In the genomic region with DNA sequence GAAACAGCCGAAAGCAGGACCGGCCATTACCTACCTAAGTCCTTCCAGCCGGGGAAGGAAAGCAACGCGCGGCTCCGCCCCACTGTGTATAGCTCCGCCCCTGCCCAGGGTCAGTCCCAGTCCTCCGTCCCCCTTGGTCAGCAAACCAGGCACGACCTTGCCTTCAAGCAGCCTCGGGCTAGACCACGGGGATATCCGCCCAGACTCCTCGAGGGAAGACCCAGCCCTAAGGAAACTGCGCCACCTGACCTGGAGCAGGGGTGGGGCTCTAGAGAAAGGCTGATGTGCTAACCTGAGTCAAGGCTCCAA, we compare ENCODE assay signal across 9 mouse cellular contexts. TPM values are rescaled to one million over a fixed set of nuclear protein-coding genes. Genes with fewer than 3 reads are reported as not detected.
DNase-seq lines count a peak whose midpoint lies in the region; ATAC-seq and TF ChIP-seq lines count a peak whose summit lies in the region.
"Had no signal": no experiment of that assay in that cellular context is flagged by ENCODE, and none has a peak within 500 bp of the region (broad histone marks: within the 10 kb centered on the region; RNA-seq: fewer than 3 reads in every experiment).

No protein-coding gene starts in this region.

- H3K4me1 ChIP-seq in cortical plate, adult 2 months (ENCODE audit: control insufficient read depth, insufficient read depth, low read length): peaks cover 11% of the 10 kb centered on the region
- H3K4me1 ChIP-seq in kidney, adult 2 months (ENCODE audit: control insufficient read depth, insufficient read depth, low read length): peaks cover 73% of the 10 kb centered on the region
- H3K4me1 ChIP-seq in lung, embryonic 14.5 days (ENCODE audit: insufficient read depth): peaks cover 60% of the 10 kb centered on the region
- peaks cover 80% of the 10 kb centered on the region for H3K4me1 ChIP-seq in olfactory bulb, adult 2 months (ENCODE audit: control insufficient read depth, insufficient read depth, low read length)

- peak overlapping the region; percentile 70 for H3K9ac ChIP-seq in lung, embryonic 14.5 days

- DNase-seq in right cerebral cortex, postnatal 14 days: peak; percentile 49
- DNase-seq in right cerebral cortex, postnatal 4 days: no peak
- peak; percentile 54 to 64 for DNase-seq in heart, adult 9 months (ENCODE audit: low spot score in 2 of 2)
- peak; percentile 93 for DNase-seq in kidney, adult 2 months
- DNase-seq in lung, embryonic 14.5 days: peak; percentile 76
- DNase-seq in frontal cortex, adult 2 months (ENCODE audit: extremely low spot score in 1 of 2, low spot score in 1 of 2): no peak

- no peak for TF ChIP-seq CTCF in cortical plate, adult 2 months (IDR thresholded peaks at IDR 0.05; ENCODE audit: extremely low read depth, insufficient read depth, low read length)
- TF ChIP-seq CTCF in kidney, adult 2 months (conservative IDR thresholded peaks at IDR 0.05; ENCODE audit: insufficient read depth, insufficient read length, low read depth, low read length): no peak
- TF ChIP-seq CTCF in lung, embryonic 14.5 days (IDR thresholded peaks at IDR 0.05; ENCODE audit: low read depth): no peak
- TF ChIP-seq CTCF in olfactory bulb, adult 2 months (IDR thresholded peaks at IDR 0.05; ENCODE audit: insufficient read depth, low read depth, low read length): no peak

- no peaks in the 10 kb centered on the region for H3K36me3 ChIP-seq in kidney, adult 2 months (ENCODE audit: control insufficient read depth, insufficient read depth, low read length)
- H3K36me3 ChIP-seq in lung, embryonic 14.5 days (ENCODE audit: insufficient read depth): peaks cover 5% of the 10 kb centered on the region

- 0 out of 2 replicates have a peak, but pooled peaks have one; percentile 15 for TF ChIP-seq POLR2A in cortical plate, adult 2 months (IDR thresholded peaks at IDR 0.05; ENCODE audit: extremely low read depth, insufficient read depth, low read length)
- TF ChIP-seq POLR2A in kidney, adult 2 months (IDR thresholded peaks at IDR 0.05; ENCODE audit: low read depth, low read length): no peak
- no peak for TF ChIP-seq POLR2A in olfactory bulb, adult 2 months (IDR thresholded peaks at IDR 0.05; ENCODE audit: insufficient read depth, low read depth, low read length)

- peak; percentile 44; the same call in 1 of the 2 replicates for ATAC-seq in lung, embryonic 14.5 days (ENCODE audit: insufficient read depth)

- no peak overlapping the region for H3K27ac ChIP-seq in cortical plate, adult 2 months (ENCODE audit: insufficient read depth, low read length)
- H3K27ac ChIP-seq in kidney, adult 2 months (ENCODE audit: insufficient read depth, low read depth, low read length): peak overlapping the region; percentile 88
- no peak overlapping the region for H3K27ac ChIP-seq in lung, embryonic 14.5 days (ENCODE audit: low read depth)
- peak overlapping the region; percentile 84; the same call in 1 of the 2 replicates for H3K27ac ChIP-seq in olfactory bulb, adult 2 months (ENCODE audit: insufficient read depth, low read depth, low read length)

- no peaks in the 10 kb centered on the region for H3K27me3 ChIP-seq in kidney, adult 2 months (replicated peaks; ENCODE audit: control insufficient read depth, insufficient read depth, low read length)
- H3K27me3 ChIP-seq in lung, embryonic 14.5 days (ENCODE audit: insufficient read depth, low read length): no peaks in the 10 kb centered on the region

- H3K4me3 ChIP-seq in cortical plate, adult 2 months (ENCODE audit: insufficient read depth, low read length): peak overlapping the region; percentile 33
- H3K4me3 ChIP-seq in kidney, adult 2 months (ENCODE audit: insufficient read depth, low read depth, low read length): peak overlapping the region; percentile 61
- H3K4me3 ChIP-seq in lung, embryonic 14.5 days (ENCODE audit: low read depth, low read length): peak overlapping the region; percentile 56
- H3K4me3 ChIP-seq in olfactory bulb, adult 2 months (ENCODE audit: insufficient read depth, low read depth, low read length): peak overlapping the region; percentile 70
- H3K4me3 ChIP-seq: myocyte had no signal

- H3K9me3 ChIP-seq in lung, embryonic 14.5 days (ENCODE audit: low read depth, low read length): no peaks in the 10 kb centered on the region

- WGBS in kidney, adult 2 months: 4% methylated on average over 15 of the region's 15 CpGs
- 1% methylated on average over 15 of the region's 15 CpGs for WGBS in lung, embryonic 14.5 days
- WGBS in olfactory bulb, adult 2 months: 9% methylated on average over 15 of the region's 15 CpGs

- H3K4me2 ChIP-seq in lung, embryonic 14.5 days: peak overlapping the region; percentile 100

RNA-seq across cellular contexts. Expression of a gene that starts 6.7 kb away (rescaled TPM):
- 51.0 and 52.9 TPM in 2 replicates for polyA plus RNA-seq in cortical plate, adult 2 months (2012; rRNA removed)
- 288 and 297 TPM in 2 replicates for polyA plus RNA-seq in kidney, adult 2 months (2012; rRNA removed)
- 149 and 156 TPM in 2 replicates for polyA plus RNA-seq in lung, embryonic 14.5 days (2014; fragmentation: Nextera tagmentation; extraction: Ambion mirVana)
- 46.6 TPM in 1 of 2 replicates, not detected in the other for polyA plus RNA-seq in olfactory bulb, adult 2 months (2012; ENCODE audit: insufficient read depth, insufficient read length, low replicate concordance, missing spikeins)
- polyA plus RNA-seq in frontal cortex, adult 2 months (2012; rRNA removed): 65.8 and 72.5 TPM in 2 replicates

RNA-seq across cellular contexts. Expression of a gene that starts 22.4 kb away (rescaled TPM):
- polyA plus RNA-seq in cortical plate, adult 2 months (2012; rRNA removed): 137 and 148 TPM in 2 replicates
- polyA plus RNA-seq in kidney, adult 2 months (2012; rRNA removed): 11.2 and 15.0 TPM in 2 replicates
- 9.2 and 11.0 TPM in 2 replicates for polyA plus RNA-seq in lung, embryonic 14.5 days (2014; fragmentation: Nextera tagmentation; extraction: Ambion mirVana)
- not detected in 2 replicates for polyA plus RNA-seq in olfactory bulb, adult 2 months (2012; ENCODE audit: insufficient read depth, insufficient read length, low replicate concordance, missing spikeins)
- polyA plus RNA-seq in frontal cortex, adult 2 months (2012; rRNA removed): 143 and 146 TPM in 2 replicates

RNA-seq across cellular contexts. Expression of a gene that starts 24.4 kb away (rescaled TPM):
- polyA plus RNA-seq in cortical plate, adult 2 months (2012; rRNA removed): 91.5 and 93.7 TPM in 2 replicates
- polyA plus RNA-seq in kidney, adult 2 months (2012; rRNA removed): 6.0 and 7.9 TPM in 2 replicates
- 11.3 and 13.3 TPM in 2 replicates for polyA plus RNA-seq in lung, embryonic 14.5 days (2014; fragmentation: Nextera tagmentation; extraction: Ambion mirVana)
- polyA plus RNA-seq in olfactory bulb, adult 2 months (2012; ENCODE audit: insufficient read depth, insufficient read length, low replicate concordance, missing spikeins): not detected in 2 replicates
- 53.3 and 61.1 TPM in 2 replicates for polyA plus RNA-seq in frontal cortex, adult 2 months (2012; rRNA removed)

RNA-seq across cellular contexts. Expression of a gene that starts 33.4 kb away (rescaled TPM):
- 21.0 and 22.3 TPM in 2 replicates for polyA plus RNA-seq in cortical plate, adult 2 months (2012; rRNA removed)
- 12.7 and 13.9 TPM in 2 replicates for polyA plus RNA-seq in kidney, adult 2 months (2012; rRNA removed)
- 11.4 and 11.9 TPM in 2 replicates for polyA plus RNA-seq in lung, embryonic 14.5 days (2014; fragmentation: Nextera tagmentation; extraction: Ambion mirVana)
- not detected in 2 replicates for polyA plus RNA-seq in olfactory bulb, adult 2 months (2012; ENCODE audit: insufficient read depth, insufficient read length, low replicate concordance, missing spikeins)
- polyA plus RNA-seq in frontal cortex, adult 2 months (2012; rRNA removed): 20.2 and 22.9 TPM in 2 replicates

RNA-seq across cellular contexts. Expression of a gene that starts 37.5 kb away (rescaled TPM):
- polyA plus RNA-seq in cortical plate, adult 2 months (2012; rRNA removed): 119 and 135 TPM in 2 replicates
- 85.0 and 148 TPM in 2 replicates for polyA plus RNA-seq in kidney, adult 2 months (2012; rRNA removed)
- polyA plus RNA-seq in lung, embryonic 14.5 days (2014; fragmentation: Nextera tagmentation; extraction: Ambion mirVana): 25.6 and 27.8 TPM in 2 replicates
- not detected in 2 replicates for polyA plus RNA-seq in olfactory bulb, adult 2 months (2012; ENCODE audit: insufficient read depth, insufficient read length, low replicate concordance, missing spikeins)
- polyA plus RNA-seq in frontal cortex, adult 2 months (2012; rRNA removed): 125 and 147 TPM in 2 replicates

Comparison
In these comparisons a context has a peak if more than half of its experiments do, and no peak if none do; other contexts are left out.
1. DNase-seq: peak in right cerebral cortex, postnatal 14 days (single experiment), heart, adult 9 months (2 of 2), kidney, adult 2 months (single experiment) and lung, embryonic 14.5 days (single experiment); none in right cerebral cortex, postnatal 4 days (single experiment) and frontal cortex, adult 2 months (0 of 2).
2. H3K27ac ChIP-seq: peak in kidney, adult 2 months (single experiment) and olfactory bulb, adult 2 months (single experiment); none in cortical plate, adult 2 months (single experiment) and lung, embryonic 14.5 days (single experiment).
3. Peak in every context shown above with its lines, with median percentiles within 50 percentile points of each other: H3K4me3 ChIP-seq.